Mouse (Mus musculus) stomach, postnatal 0 days (tissue): ENCODE results near the gene Tmem110. TPM values are rescaled to one million over a fixed set of nuclear protein-coding genes. Genes with fewer than 3 reads are reported as not detected.

ENCODE experiments used
- ATAC-seq: fragments of 200-750 bp; cut with Nextera tagmentation; 2 replicates; pipeline ENCODE4 v1.8.0; 2017; ENCODE audit not compliant: low FRiP score, low TSS enrichment
- DNase-seq: peaks from one replicate; pipeline ENCODE4 v3.0.0-alpha.2; 2016; ENCODE audit warnings: low spot score
- H3K27ac ChIP-seq: fragments of 300-500 bp; sonication (generic); replicated peaks from 2 replicates; pipeline ENCODE4 v1.5.1; 2014; ENCODE audit warnings: mild to moderate bottlenecking, control low read depth
- H3K27me3 ChIP-seq: fragments of 300-500 bp; sonication (generic); 2 replicates; pipeline ENCODE4 v1.6.1; 2014; ENCODE audit warnings: low read length; ENCODE audit not compliant: control insufficient read depth, insufficient read depth
- H3K36me3 ChIP-seq: fragments of 300-500 bp; sonication (generic); 2 replicates; pipeline ENCODE4 v1.6.1; 2014; ENCODE audit warnings: low read length, mixed read lengths; ENCODE audit not compliant: control insufficient read depth, insufficient read depth
- H3K4me1 ChIP-seq: fragments of 300-500 bp; sonication (generic); replicated peaks from 2 replicates; pipeline ENCODE4 v1.6.1; 2014; ENCODE audit warnings: antibody characterized with exemption; ENCODE audit not compliant: control insufficient read depth, insufficient read depth
- H3K4me2 ChIP-seq: fragments of 300-500 bp; sonication (generic); replicated peaks from 2 replicates; pipeline ENCODE4 v1.6.1; 2014; ENCODE audit warnings: low read depth, mild to moderate bottlenecking, control low read depth, moderate library complexity
- H3K4me3 ChIP-seq: fragments of 300-500 bp; sonication (generic); 2 replicates; pipeline ENCODE4 v1.5.1; 2014; ENCODE audit warnings: low read depth, low read length, control low read depth
- H3K9ac ChIP-seq: fragments of 300-500 bp; sonication (generic); 2 replicates; pipeline ENCODE4 v1.6.1; 2014; ENCODE audit warnings: mild to moderate bottlenecking, low read length, control low read depth, mixed read lengths
- H3K9me3 ChIP-seq: fragments of 300-500 bp; sonication (generic); 2 replicates; pipeline ENCODE4 v1.6.1; 2016; ENCODE audit warnings: low read length; ENCODE audit not compliant: control insufficient read depth
- CTCF ChIP-seq: IDR thresholded peaks from 2 replicates; pipeline ENCODE4 v1.5.1; 2016; ENCODE audit warnings: antibody characterized with exemption, low read depth, mild to moderate bottlenecking, moderate library complexity
- EP300 ChIP-seq: optimal IDR thresholded peaks from 2 replicates; pipeline ENCODE3; 2016; ENCODE audit warnings: antibody characterized with exemption
- WGBS: fragments of 180-500 bp; shearing (Covaris S2); extraction: QIAGEN DNeasy Blood & Tissue Kit; methylation state at CpG from one replicate; pipeline ENCODE4 v1.1.7; 2014; 5-methylcytosine and 5-hydroxymethylcytosine counted together
- polyA plus RNA-seq: library from polyadenylated mRNA; unstranded; fragments of >200 nt; fragmentation: Nextera tagmentation; extraction: Ambion mirVana; gene quantifications from 2 replicates; pipeline ENCODE4 v1.2.1, GENCODE M21; 2015

The Tmem110 gene
- polyA plus RNA-seq, 1 experiment from 2014 or later = 24.0 TPM

DNA sequence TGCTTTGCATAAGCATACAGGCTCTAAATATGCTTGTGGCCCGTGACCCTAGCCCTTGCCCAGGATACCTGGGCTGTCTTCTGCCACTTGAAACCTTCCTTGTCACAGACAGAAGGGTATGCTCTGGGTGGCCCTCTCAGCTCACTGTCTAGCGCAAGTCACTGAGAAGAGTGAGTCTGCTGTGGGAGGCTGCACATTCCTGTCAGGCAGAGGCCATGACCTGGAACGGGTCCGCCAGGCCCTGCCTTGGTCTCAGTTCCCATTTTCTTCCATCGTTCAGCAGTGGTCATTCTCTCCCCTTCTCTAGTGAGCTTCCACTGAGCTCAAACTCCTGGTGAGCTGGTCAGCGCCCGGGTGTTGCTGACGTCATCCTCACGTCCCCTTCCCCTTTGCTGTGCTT is 50.6 kb downstream of the Tmem110 start:
- H3K4me2 ChIP-seq = no peak overlapping the region
- 84% methylated on average over 9 of the region's 9 CpGs for WGBS
- no peak for ATAC-seq

DNA sequence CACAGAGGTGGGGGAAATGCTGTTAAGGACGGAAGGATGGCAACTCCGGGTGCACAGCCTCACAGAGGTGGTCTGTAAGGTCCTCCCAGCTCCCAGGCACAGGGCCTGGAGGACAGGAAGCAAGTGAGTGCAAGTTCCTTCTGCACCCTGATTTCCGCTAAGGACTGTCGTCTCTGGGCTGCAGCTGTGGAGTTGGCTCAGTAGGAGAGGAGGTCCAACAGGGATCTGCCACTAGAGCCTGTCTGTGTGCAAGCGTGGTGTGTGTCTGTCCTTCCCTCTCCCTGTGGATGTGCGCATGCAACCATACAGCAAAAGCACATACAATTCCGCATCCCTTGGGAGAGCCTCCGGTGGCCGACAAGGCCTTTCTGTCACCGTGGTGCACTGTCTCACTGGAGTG is 51.1 kb downstream of the Tmem110 start:
- WGBS = 94% methylated on average over 10 of the region's 10 CpGs

More for the DNA sequence above, 50.6 kb downstream of the Tmem110 start:
- Histone ChIP-seq H3K4me1 (no peaks in the 10 kb centered on the region), H3K9ac (no peak overlapping the region), H3K36me3 (0 out of 2 replicates have a peak, but pooled peaks cover 3% of the 10 kb centered on the region), H3K27ac (no peak overlapping the region), H3K27me3 (no peaks in the 10 kb centered on the region), H3K4me3 (no peak overlapping the region), H3K9me3 (no peaks in the 10 kb centered on the region)
- DNase-seq = no peak
- no peak for TF ChIP-seq EP300
- no peak for TF ChIP-seq CTCF

GRCm38 (mm10) chr14:30877827-30878226 is 52.4 kb downstream of the Tmem110 start:
- ATAC-seq = no peak

More for the DNA sequence above, 51.1 kb downstream of the Tmem110 start:
- Histone ChIP-seq H3K27ac (no peak overlapping the region), H3K36me3 (0 out of 2 replicates have a peak, but pooled peaks cover 3% of the 10 kb centered on the region), H3K4me2 (no peak overlapping the region), H3K4me3 (no peak overlapping the region), H3K9ac (no peak overlapping the region), H3K9me3 (no peaks in the 10 kb centered on the region), H3K4me1 (no peaks in the 10 kb centered on the region), H3K27me3 (no peaks in the 10 kb centered on the region)
- TF ChIP-seq CTCF (no peak), EP300 (no peak)
- no peak for DNase-seq
- ATAC-seq = no peak

GRCm38 (mm10) chr14:30878958-30879571 is 53.7 kb downstream of the Tmem110 start, which contains the start of gene Mustn1:
Gene Mustn1 (plus strand): TSS chr14:30879200.
- WGBS = 34% methylated on average over 11 of the region's 11 CpGs
- H3K9me3 ChIP-seq = no peaks in the 10 kb centered on the region
- 0 out of 2 replicates have a peak, but pooled peaks cover 3% of the 10 kb centered on the region for H3K36me3 ChIP-seq
- peak within 1 kb of the TSS; percentile 81 for H3K27ac ChIP-seq
- no peaks in the 10 kb centered on the region for H3K27me3 ChIP-seq
- ATAC-seq (peak; percentile 58), DNase-seq (peak; percentile 25)
- H3K4me3 ChIP-seq = peak within 1 kb of the TSS; percentile 5; the same call in 1 of the 2 replicates
- H3K4me2 ChIP-seq = peak within 1 kb of the TSS; percentile 39
- no peaks in the 10 kb centered on the region for H3K4me1 ChIP-seq
- TF ChIP-seq EP300 (no peak), CTCF (no peak)
- peak within 1 kb of the TSS; percentile 18 for H3K9ac ChIP-seq

More at GRCm38 (mm10) chr14:30877827-30878226, 52.4 kb downstream of the Tmem110 start:
- Histone ChIP-seq H3K36me3 (0 out of 2 replicates have a peak, but pooled peaks cover 3% of the 10 kb centered on the region), H3K27ac (peak overlapping the region; percentile 81), H3K4me1 (no peaks in the 10 kb centered on the region), H3K27me3 (no peaks in the 10 kb centered on the region), H3K9ac (no peak overlapping the region), H3K9me3 (no peaks in the 10 kb centered on the region), H3K4me2 (no peak overlapping the region), H3K4me3 (no peak overlapping the region)
- TF ChIP-seq EP300 (no peak), CTCF (no peak)
- no peak for DNase-seq
- WGBS = 89% methylated on average over 3 of the region's 3 CpGs

DNA sequence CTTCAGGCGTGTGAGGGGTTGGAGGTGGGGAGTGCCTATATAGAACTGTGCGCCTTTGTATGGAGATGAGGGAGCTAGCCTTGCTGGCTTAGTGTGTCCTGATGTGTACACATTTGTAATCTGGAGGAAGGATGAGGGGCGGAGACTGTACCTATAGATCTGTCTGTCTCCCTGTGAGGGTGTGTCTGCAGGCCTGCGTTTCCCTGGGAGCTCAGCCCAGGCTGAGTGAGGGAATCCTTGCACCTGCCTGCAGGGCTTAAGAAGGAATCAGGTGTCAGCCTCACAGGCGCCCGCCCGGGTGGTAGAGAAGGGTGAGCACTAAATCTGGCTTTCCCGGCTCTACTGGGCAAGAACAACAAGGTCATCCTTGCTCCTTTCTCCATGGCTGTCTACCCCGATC is 54.4 kb downstream of the Tmem110 start:
- 43% methylated on average over 9 of the region's 9 CpGs for WGBS
- TF ChIP-seq EP300 = no peak
- TF ChIP-seq CTCF = no peak
- Histone ChIP-seq H3K4me3 (peak overlapping the region; percentile 5; the same call in 1 of the 2 replicates), H3K36me3 (no peaks in the 10 kb centered on the region), H3K4me1 (no peaks in the 10 kb centered on the region), H3K27me3 (no peaks in the 10 kb centered on the region), H3K9ac (peak overlapping the region; percentile 18), H3K9me3 (no peaks in the 10 kb centered on the region), H3K27ac (peak overlapping the region; percentile 81), H3K4me2 (peak overlapping the region; percentile 39)
- DNase-seq (peak; percentile 44), ATAC-seq (peak; percentile 54)

DNA sequence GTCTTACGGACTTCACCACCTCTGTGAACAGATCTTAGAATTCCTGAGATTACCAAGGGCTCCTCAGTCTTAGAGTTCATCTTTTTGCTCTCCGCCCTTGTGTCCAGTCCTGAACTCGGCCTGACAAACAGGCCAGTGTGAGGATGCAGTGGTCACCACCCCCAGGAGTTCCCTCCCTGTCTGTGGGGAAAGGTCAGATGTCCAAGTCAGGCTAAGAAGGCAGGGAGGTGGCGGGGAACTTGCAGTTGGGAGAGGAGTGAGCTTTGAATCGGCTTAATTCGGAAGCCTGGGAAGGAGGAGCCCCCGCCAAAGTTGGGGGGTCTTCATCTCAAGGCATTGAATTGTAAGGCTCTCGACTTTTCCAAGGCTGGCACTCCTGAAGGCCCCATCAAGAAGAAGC is 54.9 kb downstream of the Tmem110 start:
- H3K4me1 ChIP-seq = no peaks in the 10 kb centered on the region
- no peak overlapping the region; the same call in 1 of the 2 replicates for H3K27ac ChIP-seq
- H3K9ac ChIP-seq = peak overlapping the region; percentile 35; the same call in 1 of the 2 replicates
- H3K4me3 ChIP-seq = no peak overlapping the region; the same call in 1 of the 2 replicates
- no peaks in the 10 kb centered on the region for H3K27me3 ChIP-seq
- 63% methylated on average over 8 of the region's 8 CpGs for WGBS
- no peaks in the 10 kb centered on the region for H3K36me3 ChIP-seq
- ATAC-seq = no peak
- H3K9me3 ChIP-seq = no peaks in the 10 kb centered on the region
- DNase-seq = no peak
- TF ChIP-seq EP300 = no peak
- no peak for TF ChIP-seq CTCF
- peak overlapping the region; percentile 39; the same call in 1 of the 2 replicates for H3K4me2 ChIP-seq
